Mouse (Mus musculus) limb, embryonic 15.5 days (tissue): ENCODE measurements around the gene Nav2. TPM values are rescaled to one million over a fixed set of nuclear protein-coding genes. Genes with fewer than 3 reads are reported as not detected.

ENCODE experiments used
- ATAC-seq: fragments of 200-750 bp; cut with Nextera tagmentation; 2 replicates; pipeline ENCODE4 v1.8.0; 2017; ENCODE audit warnings: low read depth, moderate TSS enrichment; ENCODE audit not compliant: insufficient number of reproducible peaks, low FRiP score, low TSS enrichment
- H3K27ac ChIP-seq: fragments of 300-500 bp; sonication (generic); 2 replicates; pipeline ENCODE4 v1.5.1; 2015; ENCODE audit warnings: moderate library complexity, mild to moderate bottlenecking, inconsistent platforms
- H3K27me3 ChIP-seq: fragments of 300-500 bp; sonication (generic); 2 replicates; pipeline ENCODE4 v1.6.1; 2015; ENCODE audit warnings: inconsistent platforms
- H3K36me3 ChIP-seq: fragments of 300-500 bp; sonication (generic); 2 replicates; pipeline ENCODE4 v1.6.1; 2015; ENCODE audit warnings: inconsistent platforms
- H3K4me1 ChIP-seq: fragments of 300-500 bp; sonication (generic); 2 replicates; pipeline ENCODE4 v1.6.1; 2015; ENCODE audit warnings: inconsistent platforms
- H3K4me2 ChIP-seq: fragments of 300-500 bp; sonication (generic); 2 replicates; pipeline ENCODE4 v1.6.1; 2015; ENCODE audit warnings: mild to moderate bottlenecking, inconsistent platforms
- H3K4me3 ChIP-seq: fragments of 300-500 bp; sonication (generic); 2 replicates; pipeline ENCODE4 v1.5.1; 2015; ENCODE audit warnings: mild to moderate bottlenecking, inconsistent platforms
- H3K9ac ChIP-seq: fragments of 300-500 bp; sonication (generic); 2 replicates; pipeline ENCODE4 v1.6.1; 2015; ENCODE audit warnings: inconsistent platforms
- H3K9me3 ChIP-seq: fragments of 300-500 bp; sonication (generic); 2 replicates; pipeline ENCODE4 v1.6.1; 2016; ENCODE audit warnings: inconsistent platforms
- whole genome bisulfite sequencing: fragments of 180-500 bp; shearing (Covaris S2); methylation state at CpG from one replicate; pipeline ENCODE4 v1.1.7; 2015; 5-methylcytosine and 5-hydroxymethylcytosine counted together
- polyA plus RNA-seq: library from polyadenylated mRNA; unstranded; fragments of >200 nt; fragmentation: Nextera tagmentation; extraction: Ambion mirVana; gene quantifications from 2 replicates; pipeline ENCODE4 v1.2.1, GENCODE M21; 2015

Nav2 gene
- polyA plus RNA-seq, 1 experiment from 2014 or later, result 17.3 TPM

GRCm38 (mm10) chr7:48894152-48894551, 14.4 kb upstream of the Nav2 start:
- H3K4me1 ChIP-seq, result 0 out of 2 replicates have a peak, but pooled peaks cover 3% of the 10 kb centered on the region
- H3K9me3 ChIP-seq, result no peaks in the 10 kb centered on the region
- no peak overlapping the region for H3K4me2 ChIP-seq
- no peak overlapping the region for H3K27ac ChIP-seq
- WGBS, result under 1% methylated on average over 6 of the region's 6 CpGs
- no peak overlapping the region for H3K9ac ChIP-seq
- no peaks in the 10 kb centered on the region for H3K36me3 ChIP-seq
- ATAC-seq, result no peak
- no peak overlapping the region for H3K4me3 ChIP-seq
- H3K27me3 ChIP-seq, result peaks cover 3% of the 10 kb centered on the region; the same call in 1 of the 2 replicates

DNA sequence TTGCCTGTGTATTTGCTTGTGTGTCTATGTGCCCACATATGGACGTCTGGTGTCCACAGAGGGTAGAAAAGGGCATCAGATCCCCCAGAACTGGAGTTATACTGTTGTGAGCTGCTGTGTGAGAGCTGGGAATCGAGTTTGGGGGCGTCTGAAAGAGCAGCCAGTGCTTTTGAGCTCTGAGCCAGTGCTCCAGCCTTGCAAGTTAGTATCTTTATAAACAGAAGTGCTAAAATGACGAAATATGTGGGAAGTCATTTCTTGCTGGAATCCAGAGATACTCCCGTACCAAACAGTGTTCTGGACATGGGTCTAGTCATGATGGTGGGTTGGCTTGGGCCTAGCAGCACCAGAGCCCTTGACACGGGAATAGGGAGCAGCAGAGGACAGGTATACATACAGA, 13.8 kb upstream of the Nav2 start:
- H3K4me3 ChIP-seq, result no peak overlapping the region
- no peaks in the 10 kb centered on the region for H3K9me3 ChIP-seq
- H3K27me3 ChIP-seq, result peaks cover 3% of the 10 kb centered on the region; the same call in 1 of the 2 replicates
- ATAC-seq, result no peak
- no peak overlapping the region for H3K4me2 ChIP-seq
- 0 out of 2 replicates have a peak, but pooled peaks cover 3% of the 10 kb centered on the region for H3K4me1 ChIP-seq
- no peak overlapping the region for H3K9ac ChIP-seq
- no peaks in the 10 kb centered on the region for H3K36me3 ChIP-seq
- H3K27ac ChIP-seq, result no peak overlapping the region
- 70% methylated on average over 6 of the region's 6 CpGs for WGBS

DNA sequence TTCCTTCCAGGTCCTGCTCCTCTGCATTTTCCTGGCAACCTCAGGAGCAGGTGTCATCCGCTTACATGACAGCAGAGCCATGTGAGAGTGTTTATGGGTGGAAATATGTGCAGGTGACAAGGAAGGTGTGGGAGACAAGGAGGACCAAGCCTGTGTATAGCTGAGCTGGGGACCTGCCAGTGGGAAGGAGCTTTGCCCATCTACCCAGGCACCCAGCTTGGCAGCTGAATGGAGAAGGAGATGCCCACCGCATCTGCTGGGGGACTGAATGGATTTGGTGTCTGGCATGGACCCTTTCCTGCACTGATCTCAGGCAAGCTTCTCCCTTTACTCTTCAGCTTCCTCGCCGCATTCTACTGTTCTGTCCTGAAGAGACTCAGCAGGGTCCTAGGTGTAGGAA, 13.0 kb upstream of the Nav2 start:
- WGBS, result 89% methylated on average over 4 of the region's 4 CpGs
- ATAC-seq, result no peak
- Histone ChIP-seq H3K27ac (no peak overlapping the region), H3K9me3 (no peaks in the 10 kb centered on the region), H3K4me1 (0 out of 2 replicates have a peak, but pooled peaks cover 3% of the 10 kb centered on the region), H3K9ac (no peak overlapping the region), H3K4me3 (no peak overlapping the region), H3K27me3 (peaks cover 3% of the 10 kb centered on the region; the same call in 1 of the 2 replicates), H3K36me3 (no peaks in the 10 kb centered on the region), H3K4me2 (no peak overlapping the region)

DNA sequence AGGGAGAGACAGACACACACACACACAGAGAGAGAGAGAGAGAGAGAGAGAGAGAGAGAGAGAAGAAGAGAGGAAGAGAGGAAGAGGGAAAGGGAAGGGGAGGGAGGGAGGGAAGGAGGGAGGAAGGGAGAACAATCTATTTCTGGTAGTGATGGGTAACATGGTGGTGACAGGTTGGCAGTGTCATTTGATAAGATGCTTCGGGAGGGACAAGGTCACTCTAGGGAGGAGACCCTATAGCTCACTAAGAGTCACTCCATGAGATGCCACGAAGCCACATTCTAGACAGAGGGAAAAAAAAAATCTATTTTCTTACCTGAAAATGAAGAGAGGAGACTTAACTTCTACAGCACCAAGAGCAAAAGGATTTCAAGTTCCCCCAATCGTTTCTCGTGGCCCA, 12.5 kb upstream of the Nav2 start:
- H3K4me3 ChIP-seq, result no peak overlapping the region
- peaks cover 3% of the 10 kb centered on the region; the same call in 1 of the 2 replicates for H3K27me3 ChIP-seq
- no peaks in the 10 kb centered on the region for H3K9me3 ChIP-seq
- H3K9ac ChIP-seq, result no peak overlapping the region
- no peaks in the 10 kb centered on the region for H3K36me3 ChIP-seq
- no peak overlapping the region for H3K4me2 ChIP-seq
- H3K4me1 ChIP-seq, result 0 out of 2 replicates have a peak, but pooled peaks cover 3% of the 10 kb centered on the region
- no peak overlapping the region for H3K27ac ChIP-seq
- no peak for ATAC-seq
- 77% methylated on average over 4 of the region's 4 CpGs for WGBS

DNA sequence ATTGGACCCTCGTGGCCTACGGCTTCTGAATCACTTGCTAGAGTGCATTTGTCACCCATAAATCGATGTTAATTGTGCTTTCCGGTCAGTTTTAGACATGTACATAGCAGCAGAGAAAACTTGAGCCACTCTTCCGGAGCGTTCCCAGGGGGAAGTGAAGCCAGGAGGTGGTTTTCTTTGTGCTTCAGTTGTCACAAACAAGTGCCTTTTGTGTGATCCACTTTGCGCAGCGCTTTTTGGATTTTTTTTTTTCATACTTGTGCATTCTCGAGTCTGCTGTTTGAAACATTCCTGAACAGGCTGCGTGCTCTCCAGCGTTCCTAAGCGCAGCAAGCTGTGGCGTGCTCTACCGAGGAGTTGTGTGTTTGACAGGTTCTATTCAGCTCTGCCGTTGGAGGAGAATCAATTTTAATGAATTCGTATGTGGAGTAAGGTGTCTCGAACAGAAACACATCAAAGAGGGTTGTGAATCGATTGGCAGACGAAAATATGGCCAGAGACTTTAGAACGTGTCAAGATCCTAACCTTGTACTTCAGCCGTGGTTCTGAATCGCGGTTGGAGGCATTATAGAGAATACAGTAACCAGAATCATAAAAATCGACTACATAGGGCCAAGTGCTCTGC, 10.9 kb upstream of the Nav2 start:
- peaks cover 3% of the 10 kb centered on the region; the same call in 1 of the 2 replicates for H3K27me3 ChIP-seq
- no peak overlapping the region for H3K4me3 ChIP-seq
- H3K9me3 ChIP-seq, result no peaks in the 10 kb centered on the region
- no peak overlapping the region for H3K4me2 ChIP-seq
- H3K27ac ChIP-seq, result no peak overlapping the region
- H3K36me3 ChIP-seq, result no peaks in the 10 kb centered on the region
- H3K4me1 ChIP-seq, result 0 out of 2 replicates have a peak, but pooled peaks cover 3% of the 10 kb centered on the region
- no peak overlapping the region for H3K9ac ChIP-seq
- WGBS, result 53% methylated on average over 24 of the region's 24 CpGs
- ATAC-seq, result no peak

DNA sequence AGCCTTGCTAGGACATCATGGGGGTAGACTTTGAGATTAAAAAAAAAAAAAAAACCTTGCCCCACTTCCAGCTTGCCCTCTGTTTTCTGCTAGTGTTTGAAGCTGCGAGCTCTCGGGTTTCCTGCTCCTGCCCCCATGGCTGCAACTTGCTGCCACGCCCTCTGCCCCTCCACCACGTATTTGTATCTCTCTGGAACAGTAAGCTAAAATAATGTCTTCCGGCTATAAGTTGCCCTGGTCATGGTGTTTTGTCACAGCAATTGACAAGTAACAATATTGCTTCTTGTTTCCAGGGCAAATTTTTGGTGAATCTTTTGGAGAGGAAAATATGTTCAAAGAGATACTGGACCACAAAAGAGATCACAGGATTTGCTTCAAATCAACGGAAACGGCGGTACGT, 10.1 kb upstream of the Nav2 start:
- peaks cover 3% of the 10 kb centered on the region; the same call in 1 of the 2 replicates for H3K27me3 ChIP-seq
- no peak overlapping the region for H3K4me3 ChIP-seq
- 0 out of 2 replicates have a peak, but pooled peaks cover 3% of the 10 kb centered on the region for H3K4me1 ChIP-seq
- H3K36me3 ChIP-seq, result no peaks in the 10 kb centered on the region
- 58% methylated on average over 9 of the region's 9 CpGs for WGBS
- H3K9ac ChIP-seq, result no peak overlapping the region
- no peaks in the 10 kb centered on the region for H3K9me3 ChIP-seq
- ATAC-seq, result no peak
- H3K4me2 ChIP-seq, result no peak overlapping the region
- H3K27ac ChIP-seq, result no peak overlapping the region

- H3K9me3 ChIP-seq, result no peaks in the 10 kb centered on the region
- H3K9ac ChIP-seq, result no peak overlapping the region
- H3K27ac ChIP-seq, result peak overlapping the region; percentile 33; the same call in 1 of the 2 replicates
- no peak overlapping the region for H3K4me2 ChIP-seq
- no peaks in the 10 kb centered on the region for H3K36me3 ChIP-seq
- ATAC-seq, result no peak
- H3K4me3 ChIP-seq, result no peak overlapping the region
- 0 out of 2 replicates have a peak, but pooled peaks cover 3% of the 10 kb centered on the region for H3K4me1 ChIP-seq
- WGBS, result 62% methylated on average over 8 of the region's 8 CpGs
- H3K27me3 ChIP-seq, result peaks cover 3% of the 10 kb centered on the region; the same call in 1 of the 2 replicates
Observed at GRCm38 (mm10) chr7:48900408-48901167, 7.9 kb upstream of the Nav2 start.

- no peak overlapping the region for H3K4me2 ChIP-seq
- WGBS, result 43% methylated on average over 2 of the region's 2 CpGs
- H3K27me3 ChIP-seq, result 0 out of 2 replicates have a peak, but pooled peaks cover 3% of the 10 kb centered on the region
- no peak overlapping the region for H3K27ac ChIP-seq
- no peaks in the 10 kb centered on the region for H3K36me3 ChIP-seq
- no peaks in the 10 kb centered on the region for H3K9me3 ChIP-seq
- H3K4me1 ChIP-seq, result no peaks in the 10 kb centered on the region
- no peak overlapping the region for H3K9ac ChIP-seq
- ATAC-seq, result no peak
- H3K4me3 ChIP-seq, result no peak overlapping the region
Observed at GRCm38 (mm10) chr7:48902454-48902853, 6.1 kb upstream of the Nav2 start.

DNA sequence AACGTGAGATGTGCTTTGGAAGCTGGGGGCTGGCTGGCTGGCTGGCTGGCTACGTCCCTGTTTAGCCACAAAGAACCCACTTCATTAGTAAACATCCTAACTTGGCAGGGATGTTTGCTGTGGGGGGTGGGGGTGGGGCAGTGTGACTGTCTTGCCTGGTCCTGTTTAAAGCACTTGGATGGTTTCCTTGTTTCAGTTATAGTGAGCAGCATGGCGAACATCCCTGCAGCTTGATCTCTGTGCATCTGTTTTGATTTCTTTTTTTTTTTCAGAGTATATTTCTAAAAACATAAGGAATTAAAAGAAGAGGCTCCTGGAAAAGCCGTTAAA, 791 bp downstream of the Nav2 start:
- 40% methylated on average over 4 of the region's 4 CpGs for WGBS
- H3K4me2 ChIP-seq, result no peak overlapping the region
- no peaks in the 10 kb centered on the region for H3K4me1 ChIP-seq
- ATAC-seq, result no peak
- no peak overlapping the region for H3K27ac ChIP-seq
- no peak overlapping the region for H3K9ac ChIP-seq
- H3K9me3 ChIP-seq, result no peaks in the 10 kb centered on the region
- no peaks in the 10 kb centered on the region for H3K36me3 ChIP-seq
- no peak overlapping the region for H3K4me3 ChIP-seq
- no peaks in the 10 kb centered on the region for H3K27me3 ChIP-seq

DNA sequence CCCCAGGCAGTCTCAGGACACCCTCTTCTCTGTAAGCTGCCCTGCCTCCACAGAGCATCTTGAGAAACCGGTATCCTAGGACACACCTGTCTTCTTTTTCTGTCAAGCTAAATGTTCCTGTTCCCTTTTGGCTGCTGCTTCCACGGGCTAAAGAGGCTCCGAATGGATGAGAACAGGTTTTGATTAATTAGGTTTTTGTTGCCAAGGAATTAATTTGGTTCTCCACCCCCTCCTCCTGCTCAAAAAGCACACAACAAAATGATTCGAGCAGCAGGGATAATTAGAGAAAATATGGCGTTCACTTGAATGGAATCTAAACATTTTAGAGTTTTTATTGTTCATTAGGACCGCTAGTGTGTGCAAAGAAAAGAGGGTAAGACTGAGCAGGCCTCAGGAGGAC, 1.8 kb downstream of the Nav2 start:
- no peaks in the 10 kb centered on the region for H3K36me3 ChIP-seq
- no peak for ATAC-seq
- no peaks in the 10 kb centered on the region for H3K27me3 ChIP-seq
- peak overlapping the region; percentile 17 for H3K27ac ChIP-seq
- H3K4me2 ChIP-seq, result no peak overlapping the region
- H3K9ac ChIP-seq, result no peak overlapping the region
- H3K4me1 ChIP-seq, result no peaks in the 10 kb centered on the region
- no peaks in the 10 kb centered on the region for H3K9me3 ChIP-seq
- no peak overlapping the region for H3K4me3 ChIP-seq
- WGBS, result 53% methylated on average over 6 of the region's 6 CpGs

DNA sequence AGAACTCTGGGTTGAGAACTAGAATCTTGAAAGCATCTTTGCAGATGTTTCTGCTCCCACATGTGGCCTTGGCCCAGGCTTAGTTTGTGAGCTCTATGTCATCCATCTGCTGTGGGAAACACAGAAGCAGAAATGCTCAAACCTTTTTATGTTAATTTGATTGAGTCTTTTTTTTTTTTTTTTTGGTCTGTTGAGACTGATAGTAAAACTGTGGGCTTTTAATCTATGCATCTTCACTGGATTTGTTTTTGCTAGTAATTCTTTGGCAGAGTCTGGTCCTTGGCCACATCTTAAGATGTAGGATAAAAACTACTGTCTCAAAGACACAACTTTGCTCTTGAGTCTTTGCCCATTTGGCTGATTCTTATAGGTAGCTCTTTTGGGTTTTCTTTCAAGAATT, 2.6 kb downstream of the Nav2 start:
- H3K36me3 ChIP-seq, result no peaks in the 10 kb centered on the region
- 0 out of 2 replicates have a peak overlapping the region, but pooled peaks have one; percentile 17 for H3K27ac ChIP-seq
- H3K9ac ChIP-seq, result no peak overlapping the region
- H3K9me3 ChIP-seq, result no peaks in the 10 kb centered on the region
- no peak for ATAC-seq
- no peak overlapping the region for H3K4me3 ChIP-seq
- no peaks in the 10 kb centered on the region for H3K27me3 ChIP-seq
- H3K4me2 ChIP-seq, result no peak overlapping the region
- H3K4me1 ChIP-seq, result no peaks in the 10 kb centered on the region
